Mouse (Mus musculus) brain, embryonic 14.5 days (tissue): ENCODE measurements around the gene Hist2h2aa2. TPM values are rescaled to one million over a fixed set of nuclear protein-coding genes. Genes with fewer than 3 reads are reported as not detected.

Experiments
- DNase-seq: peaks from one replicate; pipeline ENCODE4 v3.0.0-alpha.2; 2011; ENCODE audit warnings: low read depth
- CTCF ChIP-seq: fragments of 200-500 bp; IDR thresholded peaks from 2 replicates; pipeline ENCODE4 v1.5.1; 2012; ENCODE audit warnings: inconsistent platforms, mild to moderate bottlenecking, moderate library complexity, borderline replicate concordance; ENCODE audit not compliant: insufficient read depth, insufficient read length; ENCODE audit errors: extremely low read depth
- POLR2A ChIP-seq: fragments of 200-500 bp; IDR thresholded peaks from 2 replicates; pipeline ENCODE4 v1.6.1; 2012; ENCODE audit warnings: mild to moderate bottlenecking, inconsistent platforms, borderline replicate concordance; ENCODE audit not compliant: poor library complexity, insufficient read depth, insufficient read length, severe bottlenecking; ENCODE audit errors: extremely low read depth
- polyA plus RNA-seq: library from polyadenylated mRNA; depleted of rRNA; stranded (reverse); fragments of >200 nt; gene quantifications from 2 replicates; pipeline ENCODE4 v1.2.3, GENCODE M21; 2012

Gene Hist2h2aa2
- polyA plus RNA-seq, 1 experiment: 7.9 TPM

DNA sequence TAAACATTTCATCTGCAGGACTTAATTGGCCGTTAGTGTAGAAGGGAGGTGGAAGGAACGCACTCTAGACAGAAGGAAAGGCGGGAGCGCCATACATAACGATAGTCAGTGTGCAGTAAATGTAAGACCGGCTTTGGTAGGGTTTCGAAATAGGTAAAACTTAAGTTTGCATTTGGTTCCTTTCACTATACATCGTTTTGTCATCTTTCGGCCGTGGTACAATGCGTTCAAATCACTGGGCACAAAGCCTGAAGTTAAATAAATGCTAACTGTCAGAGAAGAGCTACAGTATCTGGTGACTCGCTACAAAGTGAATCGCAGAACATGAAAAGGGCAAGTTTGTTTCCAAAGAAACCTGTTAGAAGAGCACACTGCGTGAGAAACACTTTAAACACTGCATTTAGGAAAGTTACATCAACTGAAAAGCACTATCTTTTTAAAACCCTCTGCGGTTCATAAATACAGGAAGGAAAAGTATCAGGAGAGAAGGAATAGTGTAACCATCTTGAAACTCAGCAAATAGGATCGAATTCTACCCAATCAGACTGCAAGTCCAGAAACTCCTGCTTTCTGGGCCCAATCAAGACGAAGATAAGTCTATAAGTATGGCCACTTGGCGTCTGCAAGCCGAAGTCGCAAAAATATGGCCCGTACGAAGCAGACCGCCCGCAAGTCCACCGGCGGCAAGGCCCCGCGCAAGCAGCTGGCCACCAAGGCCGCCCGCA lies 28.1 kb upstream of the Hist2h2aa2 start, which contains the start of gene Hist2h3b:
Gene Hist2h3b (plus strand): TSS at position 604 of the 725 bp plus-strand sequence.
- TF ChIP-seq POLR2A: peak; percentile 58; the same call in 1 of the 2 replicates
- TF ChIP-seq CTCF: no peak
- peak; percentile 98 for DNase-seq

- no peak for DNase-seq
- TF ChIP-seq POLR2A: no peak
- TF ChIP-seq CTCF: no peak
Measured at GRCm38 (mm10) chr3:96267541-96267940, 27.5 kb upstream of the Hist2h2aa2 start.

- TF ChIP-seq POLR2A: no peak
- TF ChIP-seq CTCF: no peak
- DNase-seq: no peak
Measured at GRCm38 (mm10) chr3:96266132-96266710, 26.1 kb upstream of the Hist2h2aa2 start.

GRCm38 (mm10) chr3:96264404-96264949 lies 24.4 kb upstream of the Hist2h2aa2 start:
- TF ChIP-seq CTCF (no peak), POLR2A (no peak)
- no peak for DNase-seq

GRCm38 (mm10) chr3:96263558-96264403 lies 23.7 kb upstream of the Hist2h2aa2 start:
- TF ChIP-seq POLR2A: no peak
- no peak for TF ChIP-seq CTCF
- no peak for DNase-seq

- TF ChIP-seq CTCF (peak; percentile 40; the same call in 1 of the 2 replicates), POLR2A (peak; percentile 82; the same call in 1 of the 2 replicates)
- DNase-seq: peak; percentile 98
Measured at GRCm38 (mm10) chr3:96262979-96263550, 23.0 kb upstream of the Hist2h2aa2 start, which contains the start of gene Hist2h4. TSS of gene Hist2h4 (minus strand) at chr3:96263311.

- DNase-seq: peak; percentile 94
- TF ChIP-seq POLR2A: peak; percentile 24; the same call in 1 of the 2 replicates
- TF ChIP-seq CTCF: no peak
Measured at GRCm38 (mm10) chr3:96262216-96262875, 22.3 kb upstream of the Hist2h2aa2 start.

DNA sequence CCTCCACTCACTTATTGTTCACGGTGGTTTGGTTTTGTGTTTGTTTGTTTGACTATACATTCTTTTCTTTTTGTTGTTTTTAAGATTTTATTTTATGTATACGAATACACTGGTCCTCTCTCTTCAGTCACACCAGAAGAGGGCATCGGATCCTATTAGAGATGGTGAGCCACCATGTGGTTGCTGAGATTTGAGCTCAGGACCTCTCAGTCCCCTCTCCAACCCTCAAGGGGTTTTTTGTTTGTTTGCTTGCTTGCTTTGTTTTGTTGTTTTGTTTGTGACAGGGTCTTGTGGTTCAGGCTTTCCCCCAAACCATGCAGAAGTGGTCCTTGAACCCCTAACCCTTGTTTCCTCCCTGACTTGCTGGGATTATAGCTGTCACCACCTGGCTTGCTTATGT lies 21.5 kb upstream of the Hist2h2aa2 start:
- no peak for TF ChIP-seq CTCF
- no peak for TF ChIP-seq POLR2A
- DNase-seq: peak; percentile 26

DNA sequence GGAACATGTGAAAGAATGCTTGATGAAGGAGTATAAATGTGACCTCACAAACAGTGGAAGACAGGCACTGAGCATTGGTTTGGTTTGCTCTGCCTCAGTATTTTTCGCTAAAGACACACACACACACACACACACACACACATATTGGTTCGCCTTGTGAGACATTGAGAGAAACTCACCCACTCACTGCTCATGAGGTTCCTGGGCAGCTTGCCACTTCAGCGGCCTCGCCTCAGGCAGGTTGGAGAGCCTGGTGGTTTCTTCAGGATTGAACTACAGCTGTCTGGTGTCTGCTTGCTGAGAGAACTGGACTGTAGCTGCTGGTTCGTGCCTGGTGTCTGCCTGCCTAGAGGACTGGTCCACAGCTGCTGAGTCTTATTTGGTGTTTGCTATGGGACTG lies 20.1 kb upstream of the Hist2h2aa2 start:
- DNase-seq: no peak
- TF ChIP-seq CTCF (no peak), POLR2A (no peak)

- no peak for TF ChIP-seq CTCF
- no peak for TF ChIP-seq POLR2A
- no peak for DNase-seq
Measured at GRCm38 (mm10) chr3:96257190-96257589, 17.1 kb upstream of the Hist2h2aa2 start.

DNA sequence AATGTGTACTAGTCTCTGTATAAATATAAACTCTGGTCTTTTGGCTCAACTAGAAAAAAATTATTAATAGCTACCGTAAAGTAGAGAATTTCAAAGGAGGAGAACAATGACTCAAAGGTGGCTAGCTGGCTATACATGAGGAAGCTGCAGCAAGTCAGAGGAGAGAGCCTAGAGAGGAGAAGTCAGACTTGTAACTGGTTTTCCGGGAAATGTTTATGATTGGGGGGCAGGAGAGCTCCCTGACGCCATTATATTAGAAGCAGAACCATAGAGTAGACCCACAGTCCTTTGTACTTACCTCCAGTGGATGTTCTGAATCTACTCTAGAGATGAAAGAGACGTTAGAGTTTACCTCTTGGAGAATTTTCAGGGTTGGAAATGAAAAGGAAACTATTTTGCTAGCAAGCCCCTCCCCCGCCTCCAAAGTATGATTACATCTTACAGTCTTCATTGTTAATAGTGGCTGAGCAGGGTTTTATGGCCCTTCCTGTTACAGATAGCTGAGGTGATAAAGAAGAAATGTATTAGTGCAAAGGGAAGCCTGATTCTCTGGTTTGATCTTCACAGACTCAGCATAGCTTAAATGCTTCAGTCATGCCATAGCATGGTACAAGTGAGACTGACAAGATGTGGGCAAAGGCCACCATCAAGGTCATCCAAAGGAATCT lies 16.0 kb upstream of the Hist2h2aa2 start:
- no peak for DNase-seq
- no peak for TF ChIP-seq CTCF
- TF ChIP-seq POLR2A: no peak

DNA sequence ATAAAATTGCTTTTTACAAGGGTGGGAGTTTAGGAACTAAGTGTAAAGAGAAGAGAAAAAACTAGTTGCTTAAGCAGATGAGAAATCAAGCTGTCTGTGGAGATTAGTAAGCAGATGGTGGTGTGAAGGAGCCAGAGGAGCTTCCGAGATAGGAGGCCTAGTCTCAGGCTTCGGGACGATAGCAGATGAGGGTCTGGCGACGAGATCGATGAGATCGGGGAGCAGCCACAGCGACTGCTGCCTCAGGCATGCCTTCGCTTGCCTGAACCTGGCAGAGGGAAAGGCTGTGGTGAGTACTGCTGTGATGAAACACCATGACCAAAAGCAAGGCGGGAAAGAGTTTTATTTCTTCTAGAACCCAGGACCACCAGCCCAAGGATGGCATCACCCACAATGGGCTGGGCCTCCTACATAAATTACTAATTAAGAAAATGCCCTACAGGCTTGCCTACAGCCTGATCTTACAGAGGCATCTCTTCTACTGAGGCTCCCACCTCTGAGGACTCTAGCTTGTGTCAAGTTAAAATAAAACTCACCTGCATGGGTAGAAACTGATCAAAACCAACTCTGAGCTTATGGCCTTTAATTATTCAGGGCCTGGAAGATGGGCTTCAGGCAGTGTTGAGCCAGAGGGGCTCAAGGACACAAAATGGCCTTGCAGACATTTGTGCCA lies 14.7 kb upstream of the Hist2h2aa2 start:
- peak; percentile 76 for DNase-seq
- no peak for TF ChIP-seq POLR2A
- TF ChIP-seq CTCF: no peak
